Mouse (Mus musculus) MEL (cell line): ENCODE data around the gene Fbn1. TPM values are rescaled to one million over a fixed set of nuclear protein-coding genes. Genes with fewer than 3 reads are reported as not detected.

Experiments used
- DNase-seq: peaks from one replicate; pipeline ENCODE4 v3.0.0; 2011; ENCODE audit warnings: low read depth, low spot score
- H3K27ac ChIP-seq: 2 replicates; pipeline ENCODE4 v1.5.1; 2012; ENCODE audit warnings: low read depth, mild to moderate bottlenecking, control low read depth, low read length, moderate library complexity; ENCODE audit not compliant: control insufficient read depth
- H3K27me3 ChIP-seq, 2 experiments: fragments of 150-350 bp in 1 of 2; sonication (generic) in 1 of 2; 2 replicates each; pipeline ENCODE4 v1.6.1; 2012; ENCODE audit warnings: low read length in 2 of 2, mild to moderate bottlenecking in 2 of 2, improper control_type of control experiment in 1 of 2, moderate library complexity in 1 of 2; ENCODE audit not compliant: insufficient read depth in 2 of 2, control insufficient read depth in 1 of 2
- H3K36me3 ChIP-seq, 2 experiments: 2 replicates each; pipeline ENCODE4 v1.6.1; 2012 to 2014; ENCODE audit warnings: low read length in 2 of 2, improper control_type of control experiment in 1 of 2, inconsistent platforms in 1 of 2, mild to moderate bottlenecking in 1 of 2; ENCODE audit not compliant: insufficient read depth in 2 of 2, control insufficient read depth in 1 of 2
- H3K4me1 ChIP-seq, 2 experiments: fragments of 150-350 bp in 1 of 2; sonication (generic) in 1 of 2; 2 replicates each; pipeline ENCODE4 v1.6.1; 2012; ENCODE audit warnings: low read length in 2 of 2, improper control_type of control experiment in 1 of 2, mild to moderate bottlenecking in 1 of 2; ENCODE audit not compliant: insufficient read depth in 2 of 2, control insufficient read depth in 1 of 2
- H3K4me3 ChIP-seq, 2 experiments: fragments of 150-350 bp in 1 of 2; sonication (generic) in 1 of 2; 2 replicates each; pipeline ENCODE4 v1.5.1; 2012; ENCODE audit warnings: low read depth in 2 of 2, low read length in 2 of 2, mild to moderate bottlenecking in 2 of 2, moderate library complexity in 2 of 2, control low read depth in 1 of 2, improper control_type of control experiment in 1 of 2; ENCODE audit not compliant: control insufficient read depth in 1 of 2, insufficient read depth in 1 of 2
- H3K79me2 ChIP-seq: 2 replicates; pipeline ENCODE4 v1.6.1; 2012; ENCODE audit warnings: mild to moderate bottlenecking, low read length, moderate library complexity; ENCODE audit not compliant: control insufficient read depth, poor library complexity, insufficient read depth
- H3K9ac ChIP-seq: 2 replicates; pipeline ENCODE4 v1.6.1; 2012; ENCODE audit warnings: low read depth, mild to moderate bottlenecking, control low read depth, low read length, moderate library complexity; ENCODE audit not compliant: control insufficient read depth, poor library complexity, severe bottlenecking
- H3K9me3 ChIP-seq: fragments of 150-350 bp; sonication (generic); replicated peaks from 2 replicates; pipeline ENCODE4 v1.6.1; 2012; ENCODE audit warnings: mild to moderate bottlenecking, low read length, improper control_type of control experiment, moderate library complexity; ENCODE audit not compliant: insufficient read depth
- BHLHE40 ChIP-seq: IDR thresholded peaks from 2 replicates; pipeline ENCODE4 v1.6.1; 2012; ENCODE audit warnings: low read depth, mild to moderate bottlenecking, inconsistent platforms, low read length, improper control_type of control experiment, borderline replicate concordance
- CHD2 ChIP-seq: IDR thresholded peaks from 2 replicates; pipeline ENCODE4 v1.6.1; 2011; ENCODE audit warnings: low read length, improper control_type of control experiment
- E2F4 ChIP-seq: IDR thresholded peaks from 2 replicates; pipeline ENCODE4 v1.6.1; 2011; ENCODE audit warnings: low read depth, low read length, improper control_type of control experiment, borderline replicate concordance
- ELF1 ChIP-seq: IDR thresholded peaks from 2 replicates; pipeline ENCODE4 v1.6.1; 2014; ENCODE audit warnings: low read depth, mild to moderate bottlenecking, inconsistent platforms, low read length, improper control_type of control experiment, moderate library complexity
- EP300 ChIP-seq, 2 experiments: IDR thresholded peaks; 2 replicates each; pipeline ENCODE4 v1.6.1; 2011; ENCODE audit warnings: improper control_type of control experiment in 2 of 2, low read length in 2 of 2, low read depth in 1 of 2, mild to moderate bottlenecking in 1 of 2
- GABPA ChIP-seq: IDR thresholded peaks from 2 replicates; pipeline ENCODE4 v1.6.1; 2012; ENCODE audit warnings: low read depth, mild to moderate bottlenecking, inconsistent platforms, low read length, improper control_type of control experiment, moderate library complexity
- GATA1 ChIP-seq: IDR thresholded peaks from 2 replicates; pipeline ENCODE4 v1.6.1; 2011; ENCODE audit warnings: low read depth, low read length, improper control_type of control experiment
- HCFC1 ChIP-seq: IDR thresholded peaks from 2 replicates; pipeline ENCODE4 v1.6.1; 2012; ENCODE audit warnings: low read depth, mild to moderate bottlenecking, inconsistent platforms, low read length, improper control_type of control experiment, moderate library complexity
- KAT2A ChIP-seq: conservative IDR thresholded peaks from 2 replicates; pipeline ENCODE4 v1.6.1; 2012; ENCODE audit warnings: low read depth, low read length, improper control_type of control experiment, inconsistent platforms
- MAFK ChIP-seq: IDR thresholded peaks from 2 replicates; pipeline ENCODE4 v1.6.1; 2011; ENCODE audit warnings: low read depth, mild to moderate bottlenecking, low read length, improper control_type of control experiment, borderline replicate concordance
- MEF2A ChIP-seq: IDR thresholded peaks from 2 replicates; pipeline ENCODE4 v1.6.1; 2014; ENCODE audit warnings: low read depth, mild to moderate bottlenecking, inconsistent platforms, low read length, improper control_type of control experiment; ENCODE audit not compliant: poor library complexity, insufficient replicate concordance, severe bottlenecking; ENCODE audit errors: extremely low read depth
- NRF1 ChIP-seq: IDR thresholded peaks from 2 replicates; pipeline ENCODE4 v1.6.1; 2014; ENCODE audit warnings: low read depth, mild to moderate bottlenecking, inconsistent platforms, low read length, improper control_type of control experiment, moderate library complexity; ENCODE audit not compliant: poor library complexity, insufficient read depth, severe bottlenecking
- POLR2AphosphoS2 ChIP-seq: IDR thresholded peaks from 2 replicates; pipeline ENCODE4 v1.6.1; 2011; ENCODE audit warnings: low read length, improper control_type of control experiment
- RAD21 ChIP-seq: IDR thresholded peaks from 2 replicates; pipeline ENCODE4 v1.6.1; 2011; ENCODE audit warnings: mild to moderate bottlenecking, low read depth, low read length, improper control_type of control experiment
- SIN3A ChIP-seq: IDR thresholded peaks from 2 replicates; pipeline ENCODE4 v1.6.1; 2012; ENCODE audit warnings: low read length, improper control_type of control experiment, inconsistent platforms
- SMC3 ChIP-seq: IDR thresholded peaks from 2 replicates; pipeline ENCODE4 v1.6.1; 2011; ENCODE audit warnings: low read depth, low read length, improper control_type of control experiment
- TBP ChIP-seq: IDR thresholded peaks from 2 replicates; pipeline ENCODE4 v1.8.0; 2011; ENCODE audit warnings: low read depth, low read length, improper control_type of control experiment
- UBTF ChIP-seq: IDR thresholded peaks from 2 replicates; pipeline ENCODE4 v1.6.1; 2012; ENCODE audit warnings: low read depth, mild to moderate bottlenecking, inconsistent platforms, low read length, improper control_type of control experiment, moderate library complexity, borderline replicate concordance; ENCODE audit not compliant: insufficient read depth
- USF2 ChIP-seq, 2 experiments: IDR thresholded peaks; 2 replicates each; pipeline ENCODE4 v1.6.1; 2011 to 2012; ENCODE audit warnings: improper control_type of control experiment in 2 of 2, low read length in 2 of 2, borderline replicate concordance in 1 of 2, inconsistent platforms in 1 of 2, low read depth in 1 of 2, mild to moderate bottlenecking in 1 of 2; ENCODE audit not compliant: insufficient read depth in 1 of 2
- ZKSCAN1 ChIP-seq: IDR thresholded peaks from 2 replicates; pipeline ENCODE4 v1.6.1; 2012; ENCODE audit warnings: low read depth, mild to moderate bottlenecking, inconsistent platforms, low read length, improper control_type of control experiment, moderate library complexity
- ZMIZ1 ChIP-seq: IDR thresholded peaks from 2 replicates; pipeline ENCODE4 v1.6.1; 2012; ENCODE audit warnings: low read depth, mild to moderate bottlenecking, inconsistent platforms, low read length, improper control_type of control experiment, moderate library complexity
- polyA plus RNA-seq, 2 experiments: library from polyadenylated mRNA; stranded (reverse) in 1 of 2; unstranded in 1 of 2; fragments of >175 nt in 1 of 2; fragments of >200 nt in 1 of 2; gene quantifications; 2 replicates each; pipeline versions ENCODE4 v1.2.1 to v1.2.4; 2012; ENCODE audit warnings: low replicate concordance in 2 of 2, low read depth in 1 of 2; ENCODE audit not compliant: insufficient read length in 2 of 2, insufficient read depth in 1 of 2, missing spikeins in 1 of 2
- total RNA-seq: library from RNA; depleted of rRNA; stranded (reverse); fragments of 300-350 nt; gene quantifications from 2 replicates; pipeline ENCODE4 v1.2.3, GENCODE M21; 2012

Fbn1 gene
- total and polyA plus RNA-seq, 3 experiments: 0.01 TPM; not detected in 2

DNA sequence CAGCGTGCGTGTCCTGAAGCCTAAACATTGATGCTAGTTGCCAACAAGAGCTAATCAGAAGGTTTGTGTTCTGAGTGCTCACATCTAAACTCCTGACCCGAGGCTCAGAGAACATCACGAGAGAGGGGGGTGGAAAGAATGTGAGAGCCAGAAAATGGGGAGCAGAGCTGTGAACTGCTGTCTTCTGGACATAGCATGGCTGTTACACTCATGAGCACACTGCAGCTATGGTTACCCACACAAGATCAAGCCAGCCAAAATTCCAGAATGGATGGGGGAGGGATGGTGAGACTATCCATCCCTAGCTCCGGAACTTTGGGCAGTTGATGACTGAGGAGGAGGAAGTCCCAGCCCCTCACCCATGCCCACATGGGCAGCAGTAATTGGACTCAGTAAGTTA lies 27.7 kb downstream of the Fbn1 start:
- no peaks in the 10 kb centered on the region; a peak in 1 of 4 replicates for H3K4me1 ChIP-seq
- H3K27me3 ChIP-seq: peaks cover 0 to 1% of the 10 kb centered on the region in 2 experiments; a peak in 1 of 4 replicates
- no peak overlapping the region for H3K4me3 ChIP-seq
- H3K9me3 ChIP-seq: no peaks in the 10 kb centered on the region
- no peak overlapping the region for H3K9ac ChIP-seq
- TF ChIP-seq USF2 (IDR thresholded peaks at IDR 0.05; ENCODE audit: borderline replicate concordance in 1 of 2, insufficient read depth in 1 of 2, low read depth in 1 of 2, low read length in 2 of 2): no peak
- TF ChIP-seq ZKSCAN1: no peak
- no peak for TF ChIP-seq RAD21
- no peak for TF ChIP-seq MEF2A
- no peak for TF ChIP-seq MAFK
- no peak for TF ChIP-seq KAT2A
- no peak for TF ChIP-seq NRF1
- no peak for TF ChIP-seq POLR2AphosphoS2
- TF ChIP-seq EP300 (IDR thresholded peaks at IDR 0.05; ENCODE audit: low read depth in 1 of 2, low read length in 2 of 2): no peak
- no peak for TF ChIP-seq GABPA
- no peak for TF ChIP-seq ZMIZ1
- TF ChIP-seq UBTF: no peak
- TF ChIP-seq HCFC1: no peak
- no peak for TF ChIP-seq SIN3A
- TF ChIP-seq GATA1: no peak
- no peak for TF ChIP-seq SMC3
- H3K36me3 ChIP-seq: no peaks in the 10 kb centered on the region
- no peak overlapping the region for H3K27ac ChIP-seq
- DNase-seq: no peak
- H3K79me2 ChIP-seq: no peaks in the 10 kb centered on the region

DNA sequence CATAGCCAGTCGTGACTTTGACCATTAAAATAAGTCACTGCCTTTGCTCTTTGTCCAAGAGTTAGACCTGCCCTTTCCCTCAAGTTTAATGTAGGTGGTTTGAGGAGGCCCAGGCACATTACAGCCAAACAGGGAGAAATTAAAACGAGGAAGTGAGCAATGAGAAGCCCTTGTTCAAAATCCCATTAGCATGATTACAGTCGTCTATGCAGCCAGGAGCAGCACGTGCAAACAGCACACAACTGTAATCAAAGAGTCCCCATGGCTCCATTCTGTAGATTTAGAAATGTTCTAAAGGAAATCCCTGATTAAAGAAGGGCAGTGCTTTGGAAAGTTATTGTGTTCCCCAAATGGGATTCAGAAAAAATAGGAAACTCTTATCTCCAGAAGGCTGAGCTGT lies 29.1 kb downstream of the Fbn1 start:
- H3K79me2 ChIP-seq: no peaks in the 10 kb centered on the region
- DNase-seq: no peak
- peaks cover 0 to 1% of the 10 kb centered on the region in 2 experiments; a peak in 1 of 4 replicates for H3K27me3 ChIP-seq
- H3K36me3 ChIP-seq: no peaks in the 10 kb centered on the region
- H3K4me3 ChIP-seq: no peak overlapping the region
- H3K9me3 ChIP-seq: no peaks in the 10 kb centered on the region
- H3K9ac ChIP-seq: no peak overlapping the region
- TF ChIP-seq TBP (no peak), MAFK (no peak), CHD2 (no peak), BHLHE40 (no peak), E2F4 (no peak), ELF1 (no peak), KAT2A (no peak), SIN3A (no peak)
- H3K27ac ChIP-seq: no peak overlapping the region
- H3K4me1 ChIP-seq: no peaks in the 10 kb centered on the region; a peak in 1 of 4 replicates
